Mouse (Mus musculus): ENCODE measurements at regions not wholly inside any gene's neighbourhood (a gene's known extent, or its start where the extent isn't known, plus 50 kb on each side); places are given as distances from the start of the nearest gene placed in this dataset.

GRCm38 (mm10) chr17:68057264-68057663 is 53.3 kb upstream of the Arhgap28 start:
- no peak for DNase-seq (ENCODE audit: low read depth, low spot score)

GRCm38 (mm10) chr17:68060455-68060854 is 56.5 kb upstream of the Arhgap28 start:
- DNase-seq (ENCODE audit: low read depth, low spot score), result no peak

GRCm38 (mm10) chr17:68065751-68066150 is 61.8 kb upstream of the Arhgap28 start:
- DNase-seq (ENCODE audit: low read depth, low spot score), result no peak

- DNase-seq (ENCODE audit: low read depth, low spot score), result no peak
Measured at GRCm38 (mm10) chr17:68066204-68066603, 62.3 kb upstream of the Arhgap28 start.

- no peak for DNase-seq (ENCODE audit: low read depth, low spot score)
Measured at GRCm38 (mm10) chr17:68069008-68069407, 65.1 kb upstream of the Arhgap28 start.

GRCm38 (mm10) chr17:68069484-68069883 is 65.6 kb upstream of the Arhgap28 start:
- no peak for DNase-seq (ENCODE audit: low read depth, low spot score)

- no peak for DNase-seq (ENCODE audit: low read depth, low spot score)
Measured at GRCm38 (mm10) chr17:68071472-68071871, 67.6 kb upstream of the Arhgap28 start.

- peak; percentile 29 for DNase-seq (ENCODE audit: low read depth, low spot score)
Measured at GRCm38 (mm10) chr17:68075712-68076111, 71.8 kb upstream of the Arhgap28 start.

- no peak for DNase-seq (ENCODE audit: low read depth, low spot score)
Measured at GRCm38 (mm10) chr17:68078709-68079108, 74.8 kb upstream of the Arhgap28 start.

- no peak for DNase-seq (ENCODE audit: low read depth, low spot score)
Measured at GRCm38 (mm10) chr17:68084446-68084845, 80.5 kb upstream of the Arhgap28 start.

GRCm38 (mm10) chr17:68087149-68087548 is 83.2 kb upstream of the Arhgap28 start:
- DNase-seq (ENCODE audit: low read depth, low spot score), result no peak

- peak; percentile 41 for DNase-seq (ENCODE audit: low read depth, low spot score)
Measured at GRCm38 (mm10) chr17:68089179-68089578, 85.3 kb upstream of the Arhgap28 start.

- no peak for DNase-seq (ENCODE audit: low read depth, low spot score)
Measured at GRCm38 (mm10) chr17:68089830-68090229, 85.9 kb upstream of the Arhgap28 start.

- DNase-seq (ENCODE audit: low read depth, low spot score), result no peak
Measured at GRCm38 (mm10) chr17:68096982-68097381, 93.1 kb upstream of the Arhgap28 start.

GRCm38 (mm10) chr17:68097436-68097835 is 93.5 kb upstream of the Arhgap28 start:
- DNase-seq (ENCODE audit: low read depth, low spot score), result no peak

- DNase-seq (ENCODE audit: low read depth, low spot score), result no peak
Measured at GRCm38 (mm10) chr17:68100093-68100492, 96.2 kb upstream of the Arhgap28 start.

- no peak for DNase-seq (ENCODE audit: low read depth, low spot score)
Measured at GRCm38 (mm10) chr17:68103346-68103745, 99.4 kb upstream of the Arhgap28 start.

GRCm38 (mm10) chr17:68106366-68106765 is 102.4 kb upstream of the Arhgap28 start:
- DNase-seq (ENCODE audit: low read depth, low spot score), result no peak

GRCm38 (mm10) chr17:68107875-68108274 is 104.0 kb upstream of the Arhgap28 start:
- no peak for DNase-seq (ENCODE audit: low read depth, low spot score)

GRCm38 (mm10) chr17:68111834-68112473 is 108.0 kb upstream of the Arhgap28 start:
- no peak for DNase-seq (ENCODE audit: low read depth, low spot score)

GRCm38 (mm10) chr17:68112763-68113330 is 108.9 kb upstream of the Arhgap28 start:
- no peak for DNase-seq (ENCODE audit: low read depth, low spot score)

GRCm38 (mm10) chr17:68115599-68115998 is 111.7 kb upstream of the Arhgap28 start:
- DNase-seq (ENCODE audit: low read depth, low spot score), result no peak

GRCm38 (mm10) chr17:68119055-68119698 is 115.3 kb upstream of the Arhgap28 start:
- no peak for DNase-seq (ENCODE audit: low read depth, low spot score)
